Mouse (Mus musculus): ENCODE data around the gene Spatc1l. TPM values are rescaled to one million over a fixed set of nuclear protein-coding genes. Genes with fewer than 3 reads are reported as not detected.

Spatc1l gene
- polyA plus RNA-seq, 1 experiment from 2014 or later, result not detected

- Histone ChIP-seq H3K4me3 (ENCODE audit: low read depth, low read length) (no peak overlapping the region), H3K27me3 (ENCODE audit: control insufficient read depth, insufficient read depth, low read length) (no peaks in the 10 kb centered on the region), H3K27ac (ENCODE audit: low read depth, low read length) (no peak overlapping the region), H3K4me1 (replicated peaks; ENCODE audit: control insufficient read depth, insufficient read depth, low read length) (no peaks in the 10 kb centered on the region), H3K9me3 (ENCODE audit: control insufficient read depth, low read length) (no peaks in the 10 kb centered on the region), H3K36me3 (ENCODE audit: control insufficient read depth, insufficient read depth, low read length) (no peaks in the 10 kb centered on the region), H3K9ac (ENCODE audit: low read length) (no peak overlapping the region), H3K4me2 (ENCODE audit: low read depth, low read length, severe bottlenecking) (no peak overlapping the region)
- ATAC-seq (replicated peaks; ENCODE audit: low FRiP score) (no peak), DNase-seq (ENCODE audit: low spot score) (no peak)
- WGBS, result 46% methylated on average over 3 of the region's 3 CpGs
Measured at GRCm38 (mm10) chr10:76572151-76572550, 10.1 kb downstream of the Spatc1l start.

- no peaks in the 10 kb centered on the region for H3K9me3 ChIP-seq (ENCODE audit: control insufficient read depth, low read length)
- H3K4me1 ChIP-seq (replicated peaks; ENCODE audit: control insufficient read depth, insufficient read depth, low read length), result no peaks in the 10 kb centered on the region
- WGBS, result 86% methylated on average over 3 of the region's 3 CpGs
- ATAC-seq (replicated peaks; ENCODE audit: low FRiP score) (no peak), DNase-seq (ENCODE audit: low spot score) (no peak)
- H3K36me3 ChIP-seq (ENCODE audit: control insufficient read depth, insufficient read depth, low read length), result no peaks in the 10 kb centered on the region
- H3K4me3 ChIP-seq (ENCODE audit: low read depth, low read length), result no peak within 1 kb of the TSS
- H3K9ac ChIP-seq (ENCODE audit: low read length), result no peak within 1 kb of the TSS
- no peaks in the 10 kb centered on the region for H3K27me3 ChIP-seq (ENCODE audit: control insufficient read depth, insufficient read depth, low read length)
- no peak within 1 kb of the TSS for H3K27ac ChIP-seq (ENCODE audit: low read depth, low read length)
- H3K4me2 ChIP-seq (ENCODE audit: low read depth, low read length, severe bottlenecking), result no peak within 1 kb of the TSS
Measured at GRCm38 (mm10) chr10:76575374-76575773, 13.3 kb downstream of the Spatc1l start, which contains the start of gene Ftcd. TSS of gene Ftcd (plus strand) at chr10:76575648.

- no peak for DNase-seq (ENCODE audit: low spot score)
- Histone ChIP-seq H3K4me1 (replicated peaks; ENCODE audit: control insufficient read depth, insufficient read depth, low read length) (no peaks in the 10 kb centered on the region), H3K4me2 (ENCODE audit: low read depth, low read length, severe bottlenecking) (no peak overlapping the region), H3K27me3 (ENCODE audit: control insufficient read depth, insufficient read depth, low read length) (no peaks in the 10 kb centered on the region), H3K9ac (ENCODE audit: low read length) (no peak overlapping the region), H3K9me3 (ENCODE audit: control insufficient read depth, low read length) (no peaks in the 10 kb centered on the region), H3K36me3 (ENCODE audit: control insufficient read depth, insufficient read depth, low read length) (no peaks in the 10 kb centered on the region), H3K4me3 (ENCODE audit: low read depth, low read length) (no peak overlapping the region), H3K27ac (ENCODE audit: low read depth, low read length) (no peak overlapping the region)
- ATAC-seq (replicated peaks; ENCODE audit: low FRiP score), result no peak
- 79% methylated on average over 7 of the region's 7 CpGs for WGBS
Measured at GRCm38 (mm10) chr10:76576920-76577319, 14.8 kb downstream of the Spatc1l start.

- H3K27me3 ChIP-seq (ENCODE audit: control insufficient read depth, insufficient read depth, low read length), result no peaks in the 10 kb centered on the region
- 7% methylated on average over 10 of the region's 10 CpGs for WGBS
- no peak for DNase-seq (ENCODE audit: low spot score)
- H3K4me2 ChIP-seq (ENCODE audit: low read depth, low read length, severe bottlenecking), result 0 out of 2 replicates have a peak overlapping the region, but pooled peaks have one; percentile 18
- H3K4me1 ChIP-seq (replicated peaks; ENCODE audit: control insufficient read depth, insufficient read depth, low read length), result no peaks in the 10 kb centered on the region
- no peaks in the 10 kb centered on the region for H3K9me3 ChIP-seq (ENCODE audit: control insufficient read depth, low read length)
- H3K9ac ChIP-seq (ENCODE audit: low read length), result no peak overlapping the region
- H3K36me3 ChIP-seq (ENCODE audit: control insufficient read depth, insufficient read depth, low read length), result no peaks in the 10 kb centered on the region
- ATAC-seq (replicated peaks; ENCODE audit: low FRiP score), result no peak
- H3K27ac ChIP-seq (ENCODE audit: low read depth, low read length), result no peak overlapping the region
- no peak overlapping the region for H3K4me3 ChIP-seq (ENCODE audit: low read depth, low read length)
Measured at GRCm38 (mm10) chr10:76584138-76584537, 22.1 kb downstream of the Spatc1l start.

- no peak overlapping the region for H3K4me2 ChIP-seq (ENCODE audit: low read depth, low read length, severe bottlenecking)
- no peaks in the 10 kb centered on the region for H3K36me3 ChIP-seq (ENCODE audit: control insufficient read depth, insufficient read depth, low read length)
- DNase-seq (ENCODE audit: low spot score) (no peak), ATAC-seq (replicated peaks; ENCODE audit: low FRiP score) (no peak)
- no peaks in the 10 kb centered on the region for H3K4me1 ChIP-seq (replicated peaks; ENCODE audit: control insufficient read depth, insufficient read depth, low read length)
- H3K27ac ChIP-seq (ENCODE audit: low read depth, low read length), result no peak overlapping the region
- no peak overlapping the region for H3K9ac ChIP-seq (ENCODE audit: low read length)
- WGBS, result 50% methylated on average over 1 of the region's 1 CpGs
- H3K9me3 ChIP-seq (ENCODE audit: control insufficient read depth, low read length), result no peaks in the 10 kb centered on the region
- H3K4me3 ChIP-seq (ENCODE audit: low read depth, low read length), result no peak overlapping the region
- no peaks in the 10 kb centered on the region for H3K27me3 ChIP-seq (ENCODE audit: control insufficient read depth, insufficient read depth, low read length)
Measured at GRCm38 (mm10) chr10:76586190-76586589, 24.1 kb downstream of the Spatc1l start.

GRCm38 (mm10) chr10:76590197-76590596 lies 28.1 kb downstream of the Spatc1l start:
- Histone ChIP-seq H3K27ac (ENCODE audit: low read depth, low read length) (no peak overlapping the region), H3K4me2 (ENCODE audit: low read depth, low read length, severe bottlenecking) (no peak overlapping the region), H3K4me3 (ENCODE audit: low read depth, low read length) (no peak overlapping the region), H3K27me3 (ENCODE audit: control insufficient read depth, insufficient read depth, low read length) (no peaks in the 10 kb centered on the region), H3K9me3 (ENCODE audit: control insufficient read depth, low read length) (no peaks in the 10 kb centered on the region), H3K36me3 (ENCODE audit: control insufficient read depth, insufficient read depth, low read length) (no peaks in the 10 kb centered on the region), H3K4me1 (replicated peaks; ENCODE audit: control insufficient read depth, insufficient read depth, low read length) (no peaks in the 10 kb centered on the region; the same call in 1 of the 2 replicates), H3K9ac (ENCODE audit: low read length) (no peak overlapping the region)
- ATAC-seq (replicated peaks; ENCODE audit: low FRiP score) (no peak), DNase-seq (ENCODE audit: low spot score) (no peak)
- WGBS, result 86% methylated on average over 11 of the region's 11 CpGs

- Histone ChIP-seq H3K4me1 (replicated peaks; ENCODE audit: control insufficient read depth, insufficient read depth, low read length) (no peaks in the 10 kb centered on the region; the same call in 1 of the 2 replicates), H3K36me3 (ENCODE audit: control insufficient read depth, insufficient read depth, low read length) (no peaks in the 10 kb centered on the region), H3K4me2 (ENCODE audit: low read depth, low read length, severe bottlenecking) (no peak overlapping the region), H3K9me3 (ENCODE audit: control insufficient read depth, low read length) (no peaks in the 10 kb centered on the region), H3K27ac (ENCODE audit: low read depth, low read length) (no peak overlapping the region), H3K27me3 (ENCODE audit: control insufficient read depth, insufficient read depth, low read length) (no peaks in the 10 kb centered on the region), H3K4me3 (ENCODE audit: low read depth, low read length) (no peak overlapping the region), H3K9ac (ENCODE audit: low read length) (no peak overlapping the region)
- no peak for DNase-seq (ENCODE audit: low spot score)
- no peak for ATAC-seq (replicated peaks; ENCODE audit: low FRiP score)
- WGBS, result 92% methylated on average over 31 of the region's 31 CpGs
Measured at GRCm38 (mm10) chr10:76596338-76596737, 34.3 kb downstream of the Spatc1l start.

- Histone ChIP-seq H3K4me2 (ENCODE audit: low read depth, low read length, severe bottlenecking) (no peak overlapping the region), H3K9me3 (ENCODE audit: control insufficient read depth, low read length) (no peaks in the 10 kb centered on the region), H3K27ac (ENCODE audit: low read depth, low read length) (no peak overlapping the region), H3K9ac (ENCODE audit: low read length) (no peak overlapping the region), H3K27me3 (ENCODE audit: control insufficient read depth, insufficient read depth, low read length) (no peaks in the 10 kb centered on the region), H3K4me1 (replicated peaks; ENCODE audit: control insufficient read depth, insufficient read depth, low read length) (no peaks in the 10 kb centered on the region), H3K36me3 (ENCODE audit: control insufficient read depth, insufficient read depth, low read length) (no peaks in the 10 kb centered on the region), H3K4me3 (ENCODE audit: low read depth, low read length) (no peak overlapping the region)
- DNase-seq (ENCODE audit: low spot score) (no peak), ATAC-seq (replicated peaks; ENCODE audit: low FRiP score) (no peak)
- 80% methylated on average over 3 of the region's 3 CpGs for WGBS
Measured at GRCm38 (mm10) chr10:76602690-76603089, 40.6 kb downstream of the Spatc1l start.

GRCm38 (mm10) chr10:76612473-76612872 lies 50.4 kb downstream of the Spatc1l start:
- Histone ChIP-seq H3K4me2 (ENCODE audit: low read depth, low read length, severe bottlenecking) (no peak overlapping the region), H3K9ac (ENCODE audit: low read length) (no peak overlapping the region), H3K27ac (ENCODE audit: low read depth, low read length) (no peak overlapping the region), H3K4me1 (replicated peaks; ENCODE audit: control insufficient read depth, insufficient read depth, low read length) (no peaks in the 10 kb centered on the region), H3K9me3 (ENCODE audit: control insufficient read depth, low read length) (no peaks in the 10 kb centered on the region), H3K4me3 (ENCODE audit: low read depth, low read length) (no peak overlapping the region), H3K27me3 (ENCODE audit: control insufficient read depth, insufficient read depth, low read length) (no peaks in the 10 kb centered on the region), H3K36me3 (ENCODE audit: control insufficient read depth, insufficient read depth, low read length) (no peaks in the 10 kb centered on the region)
- DNase-seq (ENCODE audit: low spot score) (no peak), ATAC-seq (replicated peaks; ENCODE audit: low FRiP score) (no peak)
- 93% methylated on average over 7 of the region's 7 CpGs for WGBS
